Mouse (Mus musculus): ENCODE results near the gene Cenpv. TPM values are rescaled to one million over a fixed set of nuclear protein-coding genes. Genes with fewer than 3 reads are reported as not detected.
"Not testable (repeated sequence)": the region's sequence is repeated elsewhere in the genome, so short reads cannot be mapped to it uniquely, and the experiment has no call there.

Gene Cenpv
- polyA plus RNA-seq, 1 experiment from 2014 or later, result 112 TPM

- 32% methylated on average over 2 of the region's 2 CpGs for WGBS
- no peaks in the 10 kb centered on the region for H3K9me3 ChIP-seq (replicated peaks; ENCODE audit: control insufficient read depth, low read length)
These were observed 20.1 kb downstream of the Cenpv start for GRCm38 (mm10) chr11:62518991-62519390.

GRCm38 (mm10) chr11:62513311-62513710 is 25.8 kb downstream of the Cenpv start:
- H3K27me3 ChIP-seq (replicated peaks; ENCODE audit: control insufficient read depth, insufficient read depth, low read length), result no peaks in the 10 kb centered on the region
- H3K9ac ChIP-seq (ENCODE audit: low read length), result no peak overlapping the region
- H3K9me3 ChIP-seq (replicated peaks; ENCODE audit: control insufficient read depth, low read length), result no peaks in the 10 kb centered on the region
- H3K36me3 ChIP-seq (ENCODE audit: control insufficient read depth, insufficient read depth, low read length), result no peaks in the 10 kb centered on the region
- H3K4me3 ChIP-seq (ENCODE audit: low read depth, low read length), result no peak overlapping the region
- H3K4me2 ChIP-seq (ENCODE audit: low read length), result no peak overlapping the region
- 74% methylated on average over 6 of the region's 6 CpGs for WGBS
- no peaks in the 10 kb centered on the region for H3K4me1 ChIP-seq (ENCODE audit: control insufficient read depth, insufficient read depth, low read length)
- no peak for DNase-seq (ENCODE audit: low spot score)
- no peak overlapping the region for H3K27ac ChIP-seq (ENCODE audit: low read depth, low read length)
- ATAC-seq, result no peak

More at GRCm38 (mm10) chr11:62518991-62519390, 20.1 kb downstream of the Cenpv start:
- Histone ChIP-seq H3K27me3 (replicated peaks; ENCODE audit: control insufficient read depth, insufficient read depth, low read length) (no peaks in the 10 kb centered on the region), H3K4me1 (ENCODE audit: control insufficient read depth, insufficient read depth, low read length) (no peaks in the 10 kb centered on the region), H3K9ac (ENCODE audit: low read length) (no peak overlapping the region), H3K4me3 (ENCODE audit: low read depth, low read length) (no peak overlapping the region), H3K4me2 (ENCODE audit: low read length) (no peak overlapping the region), H3K27ac (ENCODE audit: low read depth, low read length) (no peak overlapping the region), H3K36me3 (ENCODE audit: control insufficient read depth, insufficient read depth, low read length) (0 out of 2 replicates have a peak, but pooled peaks cover 5% of the 10 kb centered on the region)
- peak; percentile 19 for DNase-seq (ENCODE audit: low spot score)
- ATAC-seq, result no peak

GRCm38 (mm10) chr11:62512529-62513080 is 26.5 kb downstream of the Cenpv start:
- DNase-seq (ENCODE audit: low spot score) (no peak), ATAC-seq (no peak)
- Histone ChIP-seq H3K9ac (ENCODE audit: low read length) (no peak overlapping the region), H3K4me2 (ENCODE audit: low read length) (no peak overlapping the region), H3K4me3 (ENCODE audit: low read depth, low read length) (no peak overlapping the region), H3K27me3 (replicated peaks; ENCODE audit: control insufficient read depth, insufficient read depth, low read length) (no peaks in the 10 kb centered on the region), H3K9me3 (replicated peaks; ENCODE audit: control insufficient read depth, low read length) (no peaks in the 10 kb centered on the region), H3K36me3 (ENCODE audit: control insufficient read depth, insufficient read depth, low read length) (no peaks in the 10 kb centered on the region), H3K4me1 (ENCODE audit: control insufficient read depth, insufficient read depth, low read length) (no peaks in the 10 kb centered on the region), H3K27ac (ENCODE audit: low read depth, low read length) (no peak overlapping the region)
- 92% methylated on average over 8 of the region's 8 CpGs for WGBS

GRCm38 (mm10) chr11:62511444-62512202 is 27.4 kb downstream of the Cenpv start:
- Histone ChIP-seq H3K27me3 (replicated peaks; ENCODE audit: control insufficient read depth, insufficient read depth, low read length) (no peaks in the 10 kb centered on the region), H3K9me3 (replicated peaks; ENCODE audit: control insufficient read depth, low read length) (no peaks in the 10 kb centered on the region), H3K27ac (ENCODE audit: low read depth, low read length) (no peak overlapping the region), H3K36me3 (ENCODE audit: control insufficient read depth, insufficient read depth, low read length) (no peaks in the 10 kb centered on the region), H3K4me2 (ENCODE audit: low read length) (no peak overlapping the region), H3K4me1 (ENCODE audit: control insufficient read depth, insufficient read depth, low read length) (no peaks in the 10 kb centered on the region), H3K9ac (ENCODE audit: low read length) (no peak overlapping the region), H3K4me3 (ENCODE audit: low read depth, low read length) (no peak overlapping the region)
- 66% methylated on average over 13 of the region's 13 CpGs for WGBS
- ATAC-seq (no peak), DNase-seq (ENCODE audit: low spot score) (no peak)

- DNase-seq (ENCODE audit: low spot score) (no peak), ATAC-seq (no peak)
- Histone ChIP-seq H3K27me3 (replicated peaks; ENCODE audit: control insufficient read depth, insufficient read depth, low read length) (no peaks in the 10 kb centered on the region), H3K9ac (ENCODE audit: low read length) (no peak overlapping the region), H3K36me3 (ENCODE audit: control insufficient read depth, insufficient read depth, low read length) (no peaks in the 10 kb centered on the region), H3K4me1 (ENCODE audit: control insufficient read depth, insufficient read depth, low read length) (no peaks in the 10 kb centered on the region), H3K9me3 (replicated peaks; ENCODE audit: control insufficient read depth, low read length) (no peaks in the 10 kb centered on the region), H3K4me3 (ENCODE audit: low read depth, low read length) (no peak overlapping the region), H3K27ac (ENCODE audit: low read depth, low read length) (no peak overlapping the region), H3K4me2 (ENCODE audit: low read length) (no peak overlapping the region)
- 89% methylated on average over 5 of the region's 5 CpGs for WGBS
These were observed 28.1 kb downstream of the Cenpv start for GRCm38 (mm10) chr11:62510956-62511355.

GRCm38 (mm10) chr11:62509571-62509970 is 29.5 kb downstream of the Cenpv start:
- 89% methylated on average over 3 of the region's 3 CpGs for WGBS
- H3K27ac ChIP-seq (ENCODE audit: low read depth, low read length), result no peak overlapping the region
- ATAC-seq (no peak), DNase-seq (ENCODE audit: low spot score) (no peak)
- H3K36me3 ChIP-seq (ENCODE audit: control insufficient read depth, insufficient read depth, low read length), result no peaks in the 10 kb centered on the region
- H3K4me3 ChIP-seq (ENCODE audit: low read depth, low read length), result no peak overlapping the region
- H3K27me3 ChIP-seq (replicated peaks; ENCODE audit: control insufficient read depth, insufficient read depth, low read length), result no peaks in the 10 kb centered on the region
- no peaks in the 10 kb centered on the region for H3K4me1 ChIP-seq (ENCODE audit: control insufficient read depth, insufficient read depth, low read length)
- H3K9ac ChIP-seq (ENCODE audit: low read length), result no peak overlapping the region
- H3K4me2 ChIP-seq (ENCODE audit: low read length), result no peak overlapping the region
- H3K9me3 ChIP-seq (replicated peaks; ENCODE audit: control insufficient read depth, low read length), result no peaks in the 10 kb centered on the region

- DNase-seq (ENCODE audit: low spot score); H3K4me1 ChIP-seq (ENCODE audit: control insufficient read depth, insufficient read depth, low read length); H3K27ac ChIP-seq (ENCODE audit: low read depth, low read length); H3K9ac ChIP-seq (ENCODE audit: low read length); ATAC-seq; H3K4me2 ChIP-seq (ENCODE audit: low read length); H3K4me3 ChIP-seq (ENCODE audit: low read depth, low read length); H3K36me3 ChIP-seq (ENCODE audit: control insufficient read depth, insufficient read depth, low read length); H3K9me3 ChIP-seq (replicated peaks; ENCODE audit: control insufficient read depth, low read length); H3K27me3 ChIP-seq (replicated peaks; ENCODE audit: control insufficient read depth, insufficient read depth, low read length): not testable (repeated sequence)
- 98% methylated on average over 5 of the region's 5 CpGs for WGBS
These were observed 30.2 kb downstream of the Cenpv start for GRCm38 (mm10) chr11:62508816-62509215.

GRCm38 (mm10) chr11:62508365-62508764 is 30.7 kb downstream of the Cenpv start:
- H3K4me1 ChIP-seq (ENCODE audit: control insufficient read depth, insufficient read depth, low read length); H3K27me3 ChIP-seq (replicated peaks; ENCODE audit: control insufficient read depth, insufficient read depth, low read length); H3K36me3 ChIP-seq (ENCODE audit: control insufficient read depth, insufficient read depth, low read length); DNase-seq (ENCODE audit: low spot score); H3K4me3 ChIP-seq (ENCODE audit: low read depth, low read length); H3K4me2 ChIP-seq (ENCODE audit: low read length); ATAC-seq; H3K27ac ChIP-seq (ENCODE audit: low read depth, low read length); H3K9me3 ChIP-seq (replicated peaks; ENCODE audit: control insufficient read depth, low read length); H3K9ac ChIP-seq (ENCODE audit: low read length): not testable (repeated sequence)
- 97% methylated on average over 13 of the region's 13 CpGs for WGBS

GRCm38 (mm10) chr11:62507683-62508082 is 31.4 kb downstream of the Cenpv start:
- no peak overlapping the region for H3K27ac ChIP-seq (ENCODE audit: low read depth, low read length)
- H3K27me3 ChIP-seq (replicated peaks; ENCODE audit: control insufficient read depth, insufficient read depth, low read length), result no peaks in the 10 kb centered on the region
- H3K9me3 ChIP-seq (replicated peaks; ENCODE audit: control insufficient read depth, low read length), result no peaks in the 10 kb centered on the region
- no peak overlapping the region for H3K4me2 ChIP-seq (ENCODE audit: low read length)
- no peaks in the 10 kb centered on the region for H3K36me3 ChIP-seq (ENCODE audit: control insufficient read depth, insufficient read depth, low read length)
- no peak for ATAC-seq
- no peak overlapping the region for H3K4me3 ChIP-seq (ENCODE audit: low read depth, low read length)
- 89% methylated on average over 4 of the region's 4 CpGs for WGBS
- H3K4me1 ChIP-seq (ENCODE audit: control insufficient read depth, insufficient read depth, low read length), result no peaks in the 10 kb centered on the region
- DNase-seq (ENCODE audit: low spot score), result no peak
- no peak overlapping the region for H3K9ac ChIP-seq (ENCODE audit: low read length)

Measured in forebrain, embryonic 14.5 days (tissue).